Mouse (Mus musculus): ENCODE results near the gene Sez6l.

GRCm38 (mm10) chr5:112605371-112605770, 28.4 kb upstream of the Sez6l start:
- no peak for TF ChIP-seq CTCF (IDR thresholded peaks at IDR 0.05; ENCODE audit: low read depth, low read length)
- TF ChIP-seq POLR2AphosphoS5 (IDR thresholded peaks at IDR 0.05; ENCODE audit: insufficient replicate concordance, low read depth, low read length): no peak
- no peak for TF ChIP-seq GATA2 (IDR thresholded peaks at IDR 0.05; ENCODE audit: borderline replicate concordance, low read depth, low read length)
- TF ChIP-seq TAL1 (conservative IDR thresholded peaks at IDR 0.05; ENCODE audit: low read depth, low read length): no peak
